Mouse (Mus musculus) intestine, embryonic 14.5 days (tissue): ENCODE data around the gene Acan. TPM values are rescaled to one million over a fixed set of nuclear protein-coding genes. Genes with fewer than 3 reads are reported as not detected.

Source experiments
- ATAC-seq: fragments of 200-750 bp; cut with Nextera tagmentation; replicated peaks from 2 replicates; pipeline ENCODE4 v1.8.0; 2017; ENCODE audit warnings: low read depth, moderate number of reproducible peaks, moderate TSS enrichment, moderate library complexity; ENCODE audit not compliant: low FRiP score, low TSS enrichment
- DNase-seq: peaks from one replicate; pipeline ENCODE4 v3.0.0-alpha.2; 2018; ENCODE audit warnings: low spot score
- H3K27ac ChIP-seq: fragments of 300-500 bp; sonication (generic); 2 replicates; pipeline ENCODE4 v1.5.1; 2014; ENCODE audit warnings: low read depth, mild to moderate bottlenecking, control low read depth
- H3K27me3 ChIP-seq: fragments of 300-500 bp; sonication (generic); replicated peaks from 2 replicates; pipeline ENCODE4 v1.6.1; 2014; ENCODE audit warnings: low read length, control low read depth; ENCODE audit not compliant: control insufficient read depth, insufficient read depth
- H3K36me3 ChIP-seq: fragments of 300-500 bp; sonication (generic); 2 replicates; pipeline ENCODE4 v1.6.1; 2014; ENCODE audit warnings: low read length, control low read depth; ENCODE audit not compliant: control insufficient read depth, insufficient read depth
- H3K4me1 ChIP-seq: fragments of 300-500 bp; sonication (generic); replicated peaks from 2 replicates; pipeline ENCODE4 v1.6.1; 2014; ENCODE audit warnings: low read length, control low read depth, mixed read lengths; ENCODE audit not compliant: control insufficient read depth, insufficient read depth
- H3K4me2 ChIP-seq: fragments of 300-500 bp; sonication (generic); 2 replicates; pipeline ENCODE4 v1.6.1; 2014; ENCODE audit warnings: low read length
- H3K4me3 ChIP-seq: fragments of 300-500 bp; sonication (generic); 2 replicates; pipeline ENCODE4 v1.5.1; 2014; ENCODE audit warnings: low read depth, low read length, control low read depth, mixed read lengths
- H3K9ac ChIP-seq: fragments of 300-500 bp; sonication (generic); 2 replicates; pipeline ENCODE4 v1.6.1; 2014; ENCODE audit warnings: mild to moderate bottlenecking, low read length
- H3K9me3 ChIP-seq: fragments of 300-500 bp; sonication (generic); 2 replicates; pipeline ENCODE4 v1.6.1; 2016; ENCODE audit warnings: low read length, control low read depth; ENCODE audit not compliant: control insufficient read depth
- WGBS: fragments of 180-500 bp; shearing (Covaris S2); extraction: QIAGEN DNeasy Blood & Tissue Kit; methylation state at CpG from one replicate; pipeline ENCODE4 v1.1.7; 2014; 5-methylcytosine and 5-hydroxymethylcytosine counted together
- polyA plus RNA-seq: library from polyadenylated mRNA; unstranded; fragments of >200 nt; fragmentation: Nextera tagmentation; extraction: Ambion mirVana; gene quantifications from 2 replicates; pipeline ENCODE4 v1.2.1, GENCODE M21; 2014

The Acan gene
- polyA plus RNA-seq, 1 experiment from 2014 or later, result 1.1 TPM

DNA sequence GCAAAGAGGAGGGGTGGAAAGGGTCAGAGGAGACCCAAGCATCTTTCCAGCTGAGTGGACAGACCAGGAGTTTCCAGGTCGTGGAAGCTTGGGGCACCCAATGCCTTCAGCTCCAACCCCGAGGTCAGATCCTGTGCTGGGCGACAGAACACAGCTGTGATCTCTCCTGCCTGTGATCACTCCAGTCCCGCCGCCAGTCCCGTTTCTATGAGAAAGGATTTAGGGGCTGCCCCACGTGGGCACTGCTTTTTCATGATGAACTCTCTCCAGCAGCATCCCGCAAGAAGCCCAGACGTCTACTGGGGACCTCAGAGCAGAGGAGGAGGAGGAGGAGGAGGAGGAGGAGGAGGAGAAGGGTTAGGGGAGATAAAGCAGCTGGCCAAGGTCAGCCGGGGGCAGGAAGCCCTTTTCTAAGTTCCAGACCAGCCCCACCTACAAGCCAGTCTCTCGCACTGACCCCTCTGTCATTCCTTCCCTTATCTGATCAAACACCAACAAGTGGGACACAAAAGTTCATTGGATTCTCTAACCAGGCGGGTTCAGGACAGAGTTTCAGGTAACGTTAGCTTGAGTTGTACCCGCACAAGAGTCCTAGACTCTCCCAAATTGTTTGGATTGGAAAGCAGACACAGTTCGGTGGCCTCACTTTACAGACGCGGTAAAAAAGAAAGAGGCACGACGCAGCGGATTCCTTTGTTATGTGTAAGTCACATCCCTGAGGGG, 94.8 kb downstream of the Acan start:
- peak overlapping the region; percentile 80 for H3K4me2 ChIP-seq
- peaks cover 23% of the 10 kb centered on the region for H3K36me3 ChIP-seq
- no peak for ATAC-seq
- H3K9me3 ChIP-seq, result no peaks in the 10 kb centered on the region
- WGBS, result under 1% methylated on average over 20 of the region's 20 CpGs
- peak overlapping the region; percentile 59; the same call in 1 of the 2 replicates for H3K27ac ChIP-seq
- H3K9ac ChIP-seq, result peak overlapping the region; percentile 70
- H3K4me3 ChIP-seq, result peak overlapping the region; percentile 77
- peak; percentile 66 for DNase-seq
- peaks cover 16% of the 10 kb centered on the region for H3K4me1 ChIP-seq
- no peaks in the 10 kb centered on the region for H3K27me3 ChIP-seq

DNA sequence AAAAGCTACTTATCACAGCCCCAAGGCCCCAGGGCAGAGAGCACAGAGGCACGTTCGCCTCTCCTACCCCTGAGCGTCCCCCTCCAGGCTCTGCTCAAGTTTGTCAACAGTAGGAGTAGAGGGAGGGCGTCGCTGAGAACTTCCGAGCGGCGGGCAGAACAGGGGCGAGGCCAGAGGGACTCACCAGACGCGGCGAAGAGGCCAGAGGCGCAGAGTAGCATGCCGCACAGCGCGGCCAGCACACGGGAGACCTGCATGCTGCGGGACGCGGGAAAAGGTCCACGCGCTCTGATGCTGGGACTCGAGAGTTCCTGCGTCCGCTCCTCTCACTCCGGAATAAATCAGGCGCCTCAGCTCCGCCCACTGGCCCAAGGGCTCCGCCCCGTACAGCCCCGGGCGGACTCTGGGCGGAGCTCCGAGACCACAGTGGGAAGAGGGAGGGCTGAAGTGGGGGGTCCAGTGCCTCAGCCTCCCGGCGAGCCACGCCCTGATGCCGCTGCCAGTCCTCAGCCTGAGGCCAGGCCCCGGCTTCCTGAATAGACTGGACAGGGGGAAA, 95.5 kb downstream of the Acan start, which contains the start of gene Mfge8:
TSS of gene Mfge8 (minus strand) at position 350 of the 556 bp plus-strand sequence.
- Histone ChIP-seq H3K27me3 (no peaks in the 10 kb centered on the region), H3K4me1 (peaks cover 16% of the 10 kb centered on the region), H3K4me3 (peak within 1 kb of the TSS; percentile 77), H3K36me3 (peaks cover 17% of the 10 kb centered on the region), H3K27ac (peak within 1 kb of the TSS; percentile 59; the same call in 1 of the 2 replicates), H3K4me2 (peak within 1 kb of the TSS; percentile 80), H3K9me3 (no peaks in the 10 kb centered on the region), H3K9ac (peak within 1 kb of the TSS; percentile 70)
- DNase-seq (peak; percentile 94), ATAC-seq (peak; percentile 94)
- WGBS, result under 1% methylated on average over 39 of the region's 39 CpGs

DNA sequence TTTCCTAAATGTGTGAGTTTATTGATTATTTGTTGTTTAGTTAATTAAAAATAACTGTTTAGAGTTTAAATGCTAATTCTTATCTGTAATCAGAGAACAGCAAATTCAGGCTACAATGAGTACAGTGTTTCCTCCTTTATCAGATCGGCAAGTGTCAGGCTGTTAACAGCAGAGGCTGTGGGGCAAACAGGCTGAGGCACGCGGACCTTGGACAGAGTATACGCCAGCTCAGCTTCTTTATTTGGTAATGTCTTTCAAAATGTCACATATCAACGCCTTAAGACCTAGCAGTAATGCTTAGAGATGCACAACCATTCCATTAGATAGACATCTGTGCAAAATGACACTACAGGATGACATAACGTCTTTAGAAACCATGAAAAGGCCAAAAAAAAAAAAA, 96.2 kb downstream of the Acan start:
- no peaks in the 10 kb centered on the region for H3K9me3 ChIP-seq
- H3K27ac ChIP-seq, result no peak overlapping the region
- H3K27me3 ChIP-seq, result no peaks in the 10 kb centered on the region
- 55% methylated on average over 6 of the region's 6 CpGs for WGBS
- H3K4me3 ChIP-seq, result no peak overlapping the region
- peaks cover 9% of the 10 kb centered on the region for H3K36me3 ChIP-seq
- peaks cover 16% of the 10 kb centered on the region for H3K4me1 ChIP-seq
- H3K4me2 ChIP-seq, result no peak overlapping the region
- ATAC-seq, result no peak
- DNase-seq, result no peak
- H3K9ac ChIP-seq, result no peak overlapping the region

- Histone ChIP-seq H3K4me3 (no peak overlapping the region), H3K4me2 (no peak overlapping the region), H3K27me3 (no peaks in the 10 kb centered on the region), H3K36me3 (no peaks in the 10 kb centered on the region), H3K9me3 (no peaks in the 10 kb centered on the region), H3K4me1 (no peaks in the 10 kb centered on the region), H3K9ac (no peak overlapping the region), H3K27ac (no peak overlapping the region)
- no peak for DNase-seq
- 68% methylated on average over 1 of the region's 1 CpGs for WGBS
- ATAC-seq, result no peak
These were observed 106.1 kb downstream of the Acan start for GRCm38 (mm10) chr7:79159406-79159805.

Other genes starting within 250 kb of the Acan start
- gene Det1, start 206.2 kb upstream of the Acan start, polyA plus RNA-seq, result 16.7 and 19.1 TPM in 2 replicates
- gene Aen, start 157.6 kb upstream of the Acan start, polyA plus RNA-seq, result 34.2 and 37.4 TPM in 2 replicates
- 1.4 and 3.2 TPM in 2 replicates for gene Isg20, start 140.1 kb upstream of the Acan start, polyA plus RNA-seq
- 2.9 TPM in 2 replicates for gene Hapln3, start 77.5 kb downstream of the Acan start, polyA plus RNA-seq
- 196 and 214 TPM in 2 replicates for gene Mfge8, start 95.6 kb downstream of the Acan start, polyA plus RNA-seq
- 14.6 and 15.2 TPM in 2 replicates for gene Abhd2, start 219.7 kb downstream of the Acan start, polyA plus RNA-seq